Mouse (Mus musculus) embryonic facial prominence, embryonic 13.5 days (tissue): ENCODE results near the gene Clstn1. TPM values are rescaled to one million over a fixed set of nuclear protein-coding genes. Genes with fewer than 3 reads are reported as not detected.
A peak's percentile ranks its signal among the peaks of the same experiment; 100 is the strongest.

ENCODE experiments used
- ATAC-seq: fragments of 200-750 bp; cut with Nextera tagmentation; 2 replicates; pipeline ENCODE4 v1.8.0; 2017; ENCODE audit warnings: low read depth; ENCODE audit not compliant: insufficient number of reproducible peaks, insufficient read depth, low FRiP score, low TSS enrichment
- H3K27ac ChIP-seq: fragments of 300-500 bp; sonication (generic); 2 replicates; pipeline ENCODE4 v1.5.1; 2015; ENCODE audit warnings: moderate library complexity, mild to moderate bottlenecking, inconsistent platforms
- H3K27me3 ChIP-seq: fragments of 300-500 bp; sonication (generic); 2 replicates; pipeline ENCODE4 v1.6.1; 2015; ENCODE audit warnings: mild to moderate bottlenecking, inconsistent platforms
- H3K36me3 ChIP-seq: fragments of 300-500 bp; sonication (generic); 2 replicates; pipeline ENCODE4 v1.6.1; 2015; ENCODE audit warnings: mild to moderate bottlenecking, inconsistent platforms
- H3K4me1 ChIP-seq: fragments of 300-500 bp; sonication (generic); 2 replicates; pipeline ENCODE4 v1.6.1; 2015; ENCODE audit warnings: inconsistent platforms
- H3K4me2 ChIP-seq: fragments of 300-500 bp; sonication (generic); 2 replicates; pipeline ENCODE4 v1.6.1; 2015; ENCODE audit warnings: moderate library complexity, mild to moderate bottlenecking, inconsistent platforms
- H3K4me3 ChIP-seq: fragments of 300-500 bp; sonication (generic); 2 replicates; pipeline ENCODE4 v1.5.1; 2015; ENCODE audit warnings: mild to moderate bottlenecking, inconsistent platforms
- H3K9ac ChIP-seq: fragments of 300-500 bp; sonication (generic); 2 replicates; pipeline ENCODE4 v1.6.1; 2015; ENCODE audit warnings: mild to moderate bottlenecking, inconsistent platforms
- H3K9me3 ChIP-seq: fragments of 300-500 bp; sonication (generic); 2 replicates; pipeline ENCODE4 v1.6.1; 2016; ENCODE audit warnings: inconsistent platforms
- WGBS: fragments of 180-500 bp; shearing (Covaris S2); methylation state at CpG from one replicate; pipeline ENCODE4 v1.1.7; 2015; ENCODE audit warnings: mixed read lengths; 5-methylcytosine and 5-hydroxymethylcytosine counted together
- polyA plus RNA-seq: library from polyadenylated mRNA; unstranded; fragments of >200 nt; fragmentation: Nextera tagmentation; extraction: Ambion mirVana; gene quantifications from 2 replicates; pipeline ENCODE4 v1.2.1, GENCODE M21; 2015

Gene Clstn1
- polyA plus RNA-seq, 1 experiment from 2014 or later, result 21.5 TPM

- Histone ChIP-seq H3K27me3 (no peaks in the 10 kb centered on the region), H3K4me1 (peaks cover 6% of the 10 kb centered on the region), H3K9me3 (no peaks in the 10 kb centered on the region), H3K27ac (no peak overlapping the region), H3K4me2 (no peak overlapping the region), H3K36me3 (no peaks in the 10 kb centered on the region), H3K9ac (no peak overlapping the region), H3K4me3 (no peak overlapping the region)
- 80% methylated on average over 6 of the region's 6 CpGs for WGBS
- ATAC-seq, result no peak
Measured at GRCm38 (mm10) chr4:149665016-149665691, 78.9 kb downstream of the Clstn1 start.

GRCm38 (mm10) chr4:149665692-149666090 is 79.4 kb downstream of the Clstn1 start:
- no peak overlapping the region for H3K4me2 ChIP-seq
- H3K36me3 ChIP-seq, result no peaks in the 10 kb centered on the region
- peaks cover 6% of the 10 kb centered on the region for H3K4me1 ChIP-seq
- no peak overlapping the region for H3K9ac ChIP-seq
- no peaks in the 10 kb centered on the region for H3K27me3 ChIP-seq
- H3K9me3 ChIP-seq, result no peaks in the 10 kb centered on the region
- H3K4me3 ChIP-seq, result no peak overlapping the region
- H3K27ac ChIP-seq, result no peak overlapping the region
- WGBS, result 88% methylated on average over 6 of the region's 6 CpGs
- ATAC-seq, result no peak

GRCm38 (mm10) chr4:149671175-149671574 is 84.9 kb downstream of the Clstn1 start:
- Histone ChIP-seq H3K27me3 (peaks cover 29% of the 10 kb centered on the region), H3K4me2 (no peak overlapping the region), H3K4me1 (peaks cover 16% of the 10 kb centered on the region), H3K9me3 (no peaks in the 10 kb centered on the region), H3K4me3 (no peak overlapping the region), H3K9ac (no peak overlapping the region), H3K36me3 (0 out of 2 replicates have a peak, but pooled peaks cover 3% of the 10 kb centered on the region), H3K27ac (no peak overlapping the region)
- 93% methylated on average over 6 of the region's 6 CpGs for WGBS
- ATAC-seq, result no peak

GRCm38 (mm10) chr4:149672747-149673146 is 86.5 kb downstream of the Clstn1 start:
- peaks cover 18% of the 10 kb centered on the region for H3K4me1 ChIP-seq
- H3K4me3 ChIP-seq, result no peak overlapping the region
- H3K9ac ChIP-seq, result no peak overlapping the region
- no peak for ATAC-seq
- 0 out of 2 replicates have a peak, but pooled peaks cover 3% of the 10 kb centered on the region for H3K36me3 ChIP-seq
- peaks cover 35% of the 10 kb centered on the region for H3K27me3 ChIP-seq
- no peak overlapping the region for H3K4me2 ChIP-seq
- H3K9me3 ChIP-seq, result no peaks in the 10 kb centered on the region
- H3K27ac ChIP-seq, result no peak overlapping the region
- 86% methylated on average over 5 of the region's 5 CpGs for WGBS

- Histone ChIP-seq H3K4me1 (peaks cover 18% of the 10 kb centered on the region), H3K27me3 (peaks cover 35% of the 10 kb centered on the region), H3K4me2 (peak overlapping the region; percentile 92), H3K4me3 (peak overlapping the region; percentile 70), H3K9ac (peak overlapping the region; percentile 69), H3K27ac (no peak overlapping the region), H3K36me3 (0 out of 2 replicates have a peak, but pooled peaks cover 3% of the 10 kb centered on the region), H3K9me3 (no peaks in the 10 kb centered on the region)
- ATAC-seq, result no peak
- WGBS, result 11% methylated on average over 8 of the region's 8 CpGs
Measured at GRCm38 (mm10) chr4:149674814-149675377, 88.6 kb downstream of the Clstn1 start.

- 0 out of 2 replicates have a peak, but pooled peaks cover 3% of the 10 kb centered on the region for H3K36me3 ChIP-seq
Measured at GRCm38 (mm10) chr4:149675378-149676261, 89.4 kb downstream of the Clstn1 start.

GRCm38 (mm10) chr4:149678006-149678405 is 91.7 kb downstream of the Clstn1 start:
- Histone ChIP-seq H3K4me1 (peaks cover 18% of the 10 kb centered on the region), H3K36me3 (0 out of 2 replicates have a peak, but pooled peaks cover 3% of the 10 kb centered on the region), H3K4me2 (no peak overlapping the region), H3K27ac (no peak overlapping the region), H3K4me3 (no peak overlapping the region), H3K9ac (no peak overlapping the region), H3K27me3 (peaks cover 35% of the 10 kb centered on the region), H3K9me3 (no peaks in the 10 kb centered on the region)
- no peak for ATAC-seq
- WGBS, result 44% methylated on average over 1 of the region's 1 CpGs

More at GRCm38 (mm10) chr4:149675378-149676261, 89.4 kb downstream of the Clstn1 start:
- under 1% methylated on average over 60 of the region's 60 CpGs for WGBS
- Histone ChIP-seq H3K4me2 (peak overlapping the region; percentile 92), H3K4me3 (peak overlapping the region; percentile 70), H3K27me3 (peaks cover 35% of the 10 kb centered on the region), H3K27ac (no peak overlapping the region), H3K4me1 (peaks cover 18% of the 10 kb centered on the region), H3K9ac (peak overlapping the region; percentile 69), H3K9me3 (no peaks in the 10 kb centered on the region)
- ATAC-seq, result peak; percentile 81

GRCm38 (mm10) chr4:149679056-149679770 is 92.9 kb downstream of the Clstn1 start:
- H3K4me1 ChIP-seq, result peaks cover 18% of the 10 kb centered on the region
- no peaks in the 10 kb centered on the region for H3K36me3 ChIP-seq
- peaks cover 25% of the 10 kb centered on the region for H3K27me3 ChIP-seq
- no peak overlapping the region for H3K4me3 ChIP-seq
- H3K9ac ChIP-seq, result no peak overlapping the region
- H3K27ac ChIP-seq, result no peak overlapping the region
- WGBS, result 67% methylated on average over 11 of the region's 11 CpGs
- no peaks in the 10 kb centered on the region for H3K9me3 ChIP-seq
- ATAC-seq, result no peak
- H3K4me2 ChIP-seq, result no peak overlapping the region

GRCm38 (mm10) chr4:149683875-149684274 is 97.6 kb downstream of the Clstn1 start:
- no peak for ATAC-seq
- no peaks in the 10 kb centered on the region for H3K36me3 ChIP-seq
- H3K4me2 ChIP-seq, result no peak overlapping the region
- H3K9me3 ChIP-seq, result no peaks in the 10 kb centered on the region
- H3K27ac ChIP-seq, result no peak overlapping the region
- H3K27me3 ChIP-seq, result no peaks in the 10 kb centered on the region
- no peak overlapping the region for H3K4me3 ChIP-seq
- WGBS, result 7% methylated on average over 7 of the region's 7 CpGs
- H3K9ac ChIP-seq, result no peak overlapping the region
- H3K4me1 ChIP-seq, result no peaks in the 10 kb centered on the region

- 71% methylated on average over 11 of the region's 11 CpGs for WGBS
- H3K4me1 ChIP-seq, result no peaks in the 10 kb centered on the region
- H3K27me3 ChIP-seq, result no peaks in the 10 kb centered on the region
- no peak overlapping the region for H3K9ac ChIP-seq
- no peaks in the 10 kb centered on the region for H3K9me3 ChIP-seq
- no peak overlapping the region for H3K27ac ChIP-seq
- H3K4me2 ChIP-seq, result no peak overlapping the region
- no peak for ATAC-seq
- H3K4me3 ChIP-seq, result no peak overlapping the region
- no peaks in the 10 kb centered on the region for H3K36me3 ChIP-seq
Measured at GRCm38 (mm10) chr4:149684841-149685623, 98.8 kb downstream of the Clstn1 start.
